Mouse (Mus musculus) frontal cortex, adult 2 months (tissue): ENCODE measurements around the gene Gm27021. TPM values are rescaled to one million over a fixed set of nuclear protein-coding genes. Genes with fewer than 3 reads are reported as not detected.

Experiments used
- DNase-seq, 2 experiments: peaks; one replicate each; pipeline ENCODE4 v3.0.0; 2022; ENCODE audit warnings: low spot score in 1 of 2; ENCODE audit errors: extremely low spot score in 1 of 2
- polyA plus RNA-seq: library from polyadenylated mRNA; depleted of rRNA; stranded (reverse); fragments of >200 nt; gene quantifications from 2 replicates; pipeline ENCODE4 v1.2.3, GENCODE M21; 2012

The Gm27021 gene
- polyA plus RNA-seq, 1 experiment, result 2.6 TPM

GRCm38 (mm10) chr8:120686051-120686450 is 18.2 kb upstream of the Gm27021 start:
- DNase-seq, result no peak

GRCm38 (mm10) chr8:120685591-120685990 is 17.7 kb upstream of the Gm27021 start:
- DNase-seq, result no peak

DNA sequence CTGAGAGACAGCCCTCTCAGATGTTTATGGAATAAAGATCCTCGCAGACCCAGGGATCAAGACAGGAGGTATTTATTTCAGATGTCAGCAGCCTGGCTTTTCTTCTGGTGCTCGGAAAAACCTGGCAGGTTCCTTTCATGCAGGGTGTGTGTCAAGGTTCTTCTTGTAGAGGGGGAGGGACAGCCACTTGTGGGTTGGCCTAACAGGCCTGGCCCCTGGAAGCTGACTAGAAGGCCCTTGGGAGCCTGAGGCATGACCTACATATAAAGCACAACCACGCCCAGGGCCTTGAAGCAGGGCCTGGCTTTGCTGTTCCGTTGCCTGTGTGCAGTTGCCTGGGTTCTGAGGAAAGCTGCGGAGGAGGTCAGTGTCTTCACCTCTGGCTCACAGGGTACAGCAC is 17.2 kb upstream of the Gm27021 start:
- DNase-seq, result no peak

- DNase-seq, result no peak
Measured at GRCm38 (mm10) chr8:120684082-120684481, 16.2 kb upstream of the Gm27021 start.

DNA sequence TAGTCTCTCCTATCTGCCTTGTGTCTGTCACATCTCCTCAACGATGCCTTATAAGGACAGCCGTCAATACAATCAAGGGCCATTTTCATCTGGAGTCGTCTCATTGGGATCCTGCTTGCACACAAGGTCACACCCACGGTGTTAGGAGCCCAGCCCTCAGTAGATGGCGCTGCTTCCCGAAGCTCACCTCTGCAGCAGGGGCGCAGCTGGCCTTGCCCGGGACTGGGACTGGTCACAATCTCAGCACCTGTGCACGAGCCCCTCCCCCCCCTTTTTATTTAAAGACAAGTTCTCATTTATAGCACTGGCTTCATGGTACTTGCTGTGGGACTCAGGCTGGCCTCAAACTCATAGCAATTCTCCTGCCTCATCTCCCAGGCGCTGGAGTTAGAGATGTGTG is 15.7 kb upstream of the Gm27021 start:
- peak in 1 of 2 experiments; percentile 57 for DNase-seq

GRCm38 (mm10) chr8:120681113-120681512 is 13.2 kb upstream of the Gm27021 start:
- no peak for DNase-seq

GRCm38 (mm10) chr8:120680405-120680804 is 12.5 kb upstream of the Gm27021 start:
- DNase-seq, result peak in 1 of 2 experiments; percentile 65

DNA sequence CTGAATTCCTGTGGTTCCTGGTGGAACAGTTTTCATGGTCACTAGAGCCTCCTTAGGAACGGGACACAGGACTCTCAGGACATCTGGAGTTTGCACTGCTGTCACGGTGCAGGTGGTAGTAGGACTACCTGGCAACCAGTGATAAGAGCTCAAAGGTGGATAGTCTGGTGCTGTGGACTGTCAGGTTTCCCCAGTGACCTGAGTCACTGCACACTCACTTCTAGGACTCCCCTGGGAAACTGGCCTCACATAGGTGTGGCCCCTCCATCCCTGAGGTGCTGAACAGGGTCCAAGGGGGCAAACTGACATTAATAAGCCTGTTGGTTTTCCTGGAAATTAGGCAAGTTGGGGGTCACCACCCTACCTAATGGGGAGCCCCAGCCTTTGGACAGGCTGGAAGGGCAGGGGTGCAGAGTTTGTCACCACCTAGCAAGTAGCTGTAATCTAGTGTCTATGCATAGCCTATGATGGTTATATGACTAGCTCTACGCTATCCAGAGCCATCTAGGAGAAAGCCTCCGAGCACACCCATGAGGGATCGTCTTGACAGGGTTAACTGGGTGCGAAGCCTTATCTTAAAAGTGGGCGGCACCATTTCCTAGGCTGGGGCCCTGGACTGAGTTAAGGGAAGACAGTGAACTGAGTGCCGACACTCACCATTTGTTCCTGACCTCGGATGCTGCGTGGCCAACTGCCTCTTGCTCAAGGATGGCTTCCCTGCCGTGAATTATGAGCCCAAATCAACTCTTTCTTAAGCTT is 11.9 kb upstream of the Gm27021 start:
- DNase-seq, result no peak

DNA sequence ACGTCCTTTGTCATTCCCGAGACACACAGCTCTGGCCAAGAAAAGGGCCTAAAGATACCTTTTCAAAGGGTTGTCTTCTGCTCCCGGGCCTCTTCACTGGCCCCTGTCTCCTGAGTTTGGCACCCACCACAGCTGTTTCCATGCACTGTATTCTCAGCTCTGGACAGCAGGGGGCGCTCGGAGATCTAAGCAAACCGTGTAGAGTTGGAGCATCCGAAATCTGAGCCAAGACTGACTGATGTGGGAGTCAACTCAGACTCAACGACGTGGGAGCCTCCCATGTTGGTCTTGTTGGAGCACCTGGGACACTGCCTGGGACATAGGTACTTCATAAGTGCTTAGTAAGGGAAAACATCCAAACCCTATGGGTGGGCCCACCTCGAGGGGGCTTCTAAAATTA is 10.6 kb upstream of the Gm27021 start:
- DNase-seq, result peak; percentile 67 to 92

DNA sequence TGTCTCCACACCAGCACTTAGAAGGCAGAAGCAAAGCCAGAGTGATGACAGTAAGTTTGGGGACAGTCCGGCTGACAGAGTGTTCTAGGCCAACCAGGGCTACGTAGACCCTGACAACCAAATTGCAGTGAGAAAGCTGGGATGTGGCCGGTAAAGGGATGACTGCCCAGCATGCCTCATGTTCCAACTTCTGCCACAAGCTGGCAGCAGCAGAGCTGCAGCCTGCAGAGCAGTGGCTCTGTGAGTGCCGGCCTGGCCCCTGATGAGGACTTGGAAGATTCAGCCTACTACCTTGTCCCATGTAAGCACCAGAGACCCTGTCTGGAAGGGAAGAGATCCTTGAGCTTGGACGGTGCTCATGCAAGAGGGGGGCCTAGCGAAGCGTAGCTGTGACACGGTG is 7.8 kb upstream of the Gm27021 start:
- no peak for DNase-seq

DNA sequence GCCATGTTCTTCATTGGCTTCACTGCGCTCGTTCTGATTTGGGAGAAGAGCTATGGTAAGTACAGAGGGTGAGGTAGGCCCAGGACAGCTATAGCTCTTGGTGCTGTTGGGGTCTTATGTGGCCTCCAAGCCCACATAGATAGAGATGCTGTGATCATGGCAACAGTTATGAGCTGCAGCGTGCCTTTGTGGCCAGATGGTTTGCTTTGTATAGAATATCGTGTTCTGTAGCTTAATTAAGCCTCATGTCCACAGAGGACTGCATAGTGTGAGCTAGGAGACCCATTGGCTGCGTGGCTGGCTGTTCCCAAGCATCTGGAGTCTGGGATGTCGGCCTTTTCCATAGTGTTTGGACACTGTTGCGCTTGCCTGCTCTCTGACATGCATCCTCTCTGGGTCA is 5.4 kb upstream of the Gm27021 start:
- no peak for DNase-seq

DNA sequence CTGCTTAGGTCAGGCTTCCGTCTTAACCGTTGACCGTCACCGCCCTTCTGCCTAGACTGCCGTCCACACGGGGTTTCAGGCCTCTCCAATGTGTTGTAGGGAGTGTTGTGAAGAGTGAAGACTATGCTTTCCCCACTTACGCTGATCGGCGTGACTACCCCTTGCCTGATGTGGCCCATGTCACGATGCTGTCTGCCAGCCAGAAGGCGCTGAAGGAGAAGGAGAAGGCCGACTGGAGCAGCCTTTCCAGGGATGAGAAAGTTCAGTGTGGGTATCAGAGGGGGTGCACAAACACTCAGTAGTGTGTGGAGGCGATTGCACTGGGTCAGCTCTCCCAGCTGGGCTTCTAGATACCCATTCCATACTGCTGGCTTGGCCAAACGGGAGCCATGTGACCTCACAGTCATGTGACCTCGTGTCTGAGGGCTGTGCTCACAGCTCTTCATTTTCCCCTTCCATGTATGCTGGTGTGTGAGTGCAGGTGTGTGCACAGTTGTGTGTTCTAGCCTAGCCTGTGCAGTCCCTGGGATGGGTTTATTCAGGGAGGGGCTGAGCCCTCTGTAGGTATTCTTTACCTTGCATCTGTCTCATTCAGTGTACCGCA is 4.8 kb upstream of the Gm27021 start:
- no peak for DNase-seq

GRCm38 (mm10) chr8:120671775-120672174 is 3.9 kb upstream of the Gm27021 start:
- DNase-seq, result no peak

DNA sequence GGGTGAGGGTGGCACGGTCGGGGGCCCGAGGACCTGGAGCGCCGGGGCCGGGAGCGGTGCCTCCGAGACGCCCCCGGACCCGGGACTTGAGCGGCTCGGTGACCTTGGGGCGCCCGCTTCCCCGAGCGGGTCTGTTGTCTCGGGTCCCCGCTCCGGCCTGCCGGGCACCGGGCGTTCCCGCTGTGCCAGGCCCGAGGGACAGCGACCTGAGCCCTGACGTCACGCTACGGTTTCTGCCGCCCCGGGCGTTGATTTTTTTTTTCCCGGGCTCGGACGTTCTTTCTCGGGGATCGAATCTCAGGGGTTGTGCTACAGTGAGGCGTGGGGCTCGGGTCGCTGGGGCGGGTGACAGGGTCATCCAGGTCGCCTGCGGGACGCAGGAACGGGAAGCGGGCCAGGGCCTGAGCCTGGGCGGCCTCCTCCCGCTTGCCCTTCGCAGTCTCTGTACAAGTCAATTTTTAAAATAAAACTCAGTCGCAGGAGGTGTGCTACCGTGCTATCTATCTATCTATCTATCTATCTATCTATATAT is 561 bp upstream of the Gm27021 start, which contains the start of gene Emc8:
TSS of gene Emc8 (minus strand) at position 200 of the 532 bp plus-strand sequence.
- DNase-seq, result peak in 1 of 2 experiments; percentile 16

DNA sequence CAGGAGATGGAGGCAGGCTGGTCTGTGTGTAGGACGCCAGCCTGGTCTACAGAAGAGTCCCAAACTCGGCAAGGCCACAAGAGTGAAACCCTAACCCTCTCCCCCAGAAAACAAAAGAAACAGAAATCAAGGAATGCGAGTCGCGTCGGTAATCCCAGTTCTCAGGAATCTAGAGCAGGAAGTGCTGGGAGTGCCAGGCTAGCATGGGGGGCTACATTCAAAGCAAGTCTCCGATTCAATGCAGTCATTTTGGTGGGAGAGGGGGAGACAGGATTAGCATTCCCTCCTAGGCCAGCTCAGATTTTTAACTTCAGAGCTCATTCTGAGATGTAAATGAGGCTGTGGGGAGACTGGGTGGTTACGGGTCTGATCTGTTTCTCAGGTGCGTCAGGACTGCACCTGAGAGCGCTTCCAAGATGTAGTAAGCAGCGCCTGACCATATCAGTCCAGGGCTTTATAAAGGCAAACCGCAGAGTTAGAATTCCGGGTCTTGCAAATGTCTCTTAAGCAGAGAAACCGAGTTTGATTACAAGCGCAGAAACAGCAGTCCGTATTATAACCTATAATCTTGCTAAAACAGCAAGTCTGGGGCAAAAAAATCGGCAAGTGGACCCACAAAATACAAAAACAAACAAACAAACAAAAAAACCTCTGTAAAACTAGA is 940 bp downstream of the Gm27021 start:
- DNase-seq, result no peak

- DNase-seq, result no peak
Measured at GRCm38 (mm10) chr8:120665726-120666455, 2.0 kb downstream of the Gm27021 start.

DNA sequence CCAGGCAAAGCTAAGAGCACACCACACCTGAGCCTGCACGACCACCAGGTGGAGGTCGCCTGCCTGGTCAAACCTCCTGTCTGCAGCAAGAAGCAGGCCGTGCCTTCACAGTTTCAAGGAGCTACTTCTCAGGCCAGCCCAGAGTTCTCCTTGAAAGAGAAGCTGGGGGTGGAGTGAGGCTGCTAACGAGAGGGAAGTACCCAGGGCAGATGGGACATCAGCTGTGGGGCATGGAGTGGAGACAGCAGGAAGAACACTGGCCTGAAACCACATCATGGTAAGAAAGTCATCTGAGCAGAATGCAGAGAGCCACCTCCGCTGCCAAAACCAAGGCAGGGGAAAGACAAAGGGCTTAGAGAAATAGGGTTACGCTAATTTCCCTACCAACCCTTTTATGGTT is 3.3 kb downstream of the Gm27021 start:
- no peak for DNase-seq

GRCm38 (mm10) chr8:120657415-120657814 is 10.5 kb downstream of the Gm27021 start:
- no peak for DNase-seq

DNA sequence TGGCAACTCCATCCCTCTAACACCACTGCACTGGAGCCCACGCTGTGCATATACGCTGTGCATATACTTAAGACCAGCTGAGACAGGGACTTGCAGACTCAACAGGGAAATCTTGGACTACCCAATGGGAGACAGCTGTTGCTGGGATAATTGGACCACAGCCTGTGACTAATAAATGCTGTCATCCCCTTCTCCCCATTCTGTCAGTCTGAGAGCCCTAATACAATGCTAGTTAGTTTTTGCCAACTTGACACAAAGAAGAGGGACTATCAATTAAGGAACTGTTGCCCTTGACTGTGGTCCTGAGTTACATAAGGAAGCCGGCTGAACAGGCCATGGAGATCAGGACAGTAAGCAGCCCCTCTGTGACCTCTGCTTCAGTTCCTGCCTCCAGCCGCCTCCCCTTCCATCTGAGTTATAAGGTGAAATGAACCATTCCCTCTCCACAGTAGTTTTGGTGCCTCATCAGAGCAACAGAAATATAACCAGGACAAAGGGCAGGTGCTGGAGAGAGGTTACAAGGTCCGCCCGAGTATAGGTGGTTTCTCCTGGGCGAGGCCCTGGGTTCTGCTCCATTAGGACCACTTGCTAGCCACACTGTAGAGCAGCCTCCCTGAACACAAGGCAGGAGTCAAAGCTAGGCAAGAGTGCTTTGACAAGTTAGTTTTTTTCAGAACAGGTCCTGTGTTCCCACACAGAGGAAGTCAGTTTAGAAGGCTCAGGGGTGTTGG is 11.4 kb downstream of the Gm27021 start:
- DNase-seq, result no peak

DNA sequence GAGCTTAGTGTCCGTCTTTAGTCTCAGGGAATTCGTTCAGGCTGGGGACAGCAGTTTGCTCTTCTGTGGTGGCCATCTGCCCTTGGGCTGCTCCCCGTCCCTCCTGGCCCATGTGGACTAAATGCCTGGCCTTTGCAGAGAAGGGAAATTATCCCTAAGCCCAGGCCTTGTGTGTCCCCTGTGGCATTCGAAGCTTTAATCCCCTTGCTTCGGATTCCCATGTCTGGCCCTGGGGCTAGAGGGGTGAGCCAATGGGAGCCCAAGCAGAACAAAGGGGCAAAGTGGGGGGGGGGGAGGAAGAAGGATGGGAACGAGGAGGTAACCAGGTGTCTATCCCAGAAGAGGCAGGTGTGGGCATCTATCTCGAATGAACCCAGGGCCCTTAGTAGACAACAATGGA is 20.3 kb downstream of the Gm27021 start, which contains the start of gene 1190005I06Rik:
TSS of gene 1190005I06Rik (minus strand) at position 101 of the 400 bp plus-strand sequence.
- DNase-seq, result no peak
